Mouse (Mus musculus): Measurements from ENCODE around the gene Hacd1. TPM values are rescaled to one million over a fixed set of nuclear protein-coding genes. Genes with fewer than 3 reads are reported as not detected.

Hacd1 gene
- under 1 TPM in 1 of 2 experiments, not detected in 1; 0.21 TPM for polyA plus RNA-seq (2017; shearing (Covaris generic))

DNA sequence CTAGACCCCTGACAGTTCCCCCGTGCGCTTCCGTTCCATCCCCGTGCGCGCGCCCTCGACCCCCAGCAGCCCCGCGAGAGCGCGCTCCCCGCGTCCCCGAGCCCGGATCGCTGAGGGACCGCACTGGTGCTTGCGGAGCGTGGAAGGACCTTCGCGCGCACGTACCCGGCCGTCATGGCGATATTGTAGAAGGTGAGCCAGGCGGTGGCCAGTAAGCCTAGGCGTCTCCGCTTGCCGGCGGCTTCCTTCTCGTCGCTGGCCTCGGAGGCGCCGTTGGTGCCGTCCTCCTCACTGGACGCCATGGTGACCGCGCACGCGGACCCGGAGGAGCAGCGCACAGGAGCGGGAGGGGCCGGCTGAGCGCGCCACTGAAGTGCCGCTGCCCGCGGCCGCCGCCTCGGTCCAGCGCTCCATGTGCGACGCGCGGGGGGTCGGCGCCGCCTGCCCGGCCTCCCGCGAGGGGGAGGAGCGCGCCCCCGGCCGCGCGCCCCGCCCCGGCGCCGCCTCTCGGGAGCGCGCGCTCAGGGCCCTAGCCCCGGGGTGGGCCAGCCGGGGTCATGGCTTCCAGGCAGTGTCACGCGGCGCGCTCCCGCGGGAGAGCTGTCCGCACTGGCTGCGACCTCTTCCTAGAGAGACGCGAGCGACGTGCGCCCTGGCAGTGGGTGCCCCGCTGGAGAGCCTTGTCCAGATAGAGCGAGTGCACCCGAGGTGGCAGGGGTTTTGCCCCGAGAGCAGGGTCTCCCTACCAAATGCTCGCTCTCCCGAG lies at the start of gene Hacd1:
Gene Hacd1 (minus strand): TSS at position 570 of the 766 bp plus-strand sequence.

DNA sequence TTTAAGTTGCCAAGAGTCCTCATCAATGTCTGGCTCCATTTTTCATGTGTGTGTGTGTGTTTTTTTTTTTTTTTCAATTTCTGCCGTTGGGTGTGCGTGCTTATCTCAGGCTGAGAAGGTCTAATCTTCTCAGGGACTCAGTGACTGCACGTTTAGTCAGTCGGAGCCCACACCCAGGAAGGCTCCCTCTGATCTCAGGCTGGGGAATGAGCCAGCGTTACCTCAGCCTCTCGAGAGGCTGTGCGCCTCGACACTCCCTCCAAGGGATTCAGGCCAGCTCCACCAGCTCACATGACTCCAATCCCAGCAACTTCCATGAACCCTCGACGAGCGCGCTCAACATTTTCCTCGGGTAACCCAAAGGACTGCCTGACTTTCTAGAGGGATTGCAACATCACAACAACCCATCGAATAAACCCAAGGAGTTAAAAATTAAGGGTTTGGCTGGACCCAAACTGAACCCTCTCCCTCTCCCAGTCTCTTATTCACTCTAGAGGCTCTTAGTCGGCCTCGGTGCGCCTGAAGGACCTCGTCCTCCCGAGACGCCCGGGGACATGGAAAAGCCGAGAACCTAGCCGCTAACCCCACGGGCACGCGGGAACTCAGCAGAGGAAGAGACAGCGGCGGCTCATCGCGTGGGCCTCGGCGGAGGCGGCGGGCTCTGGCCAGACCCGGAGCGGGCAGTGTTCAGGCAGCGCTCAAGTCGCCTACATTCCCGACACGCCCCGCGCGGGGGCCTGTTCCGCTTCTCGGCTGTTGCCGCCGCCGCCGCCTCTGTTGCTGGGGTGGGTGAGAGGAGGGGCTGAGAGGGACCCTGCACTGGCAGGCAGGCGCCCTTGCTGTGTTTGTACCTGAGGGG lies 17.7 kb upstream of the Hacd1 start, which contains the start of gene Stam:
Gene Stam (plus strand): TSS at position 737 of the 859 bp plus-strand sequence.

Other genes starting within 250 kb of the Hacd1 start
- gene Stam, start 18.0 kb upstream of the Hacd1 start, polyA plus RNA-seq (2017; shearing (Covaris generic)), result 10 to 100 TPM; 30.3 to 37.4 TPM
- under 1 TPM; 0.07 to 0.12 TPM for gene Tmem236, start 118.4 kb upstream of the Hacd1 start, polyA plus RNA-seq (2017; shearing (Covaris generic))
- 1 to 10 TPM in 1 of 2 experiments, under 1 TPM in 1; 0.02 to 3.3 TPM for gene Mrc1, start 173.3 kb upstream of the Hacd1 start, polyA plus RNA-seq (2017; shearing (Covaris generic))

All from inflammation-experienced regulatory T-cells (primary cell).